9 mouse cellular contexts compared by ENCODE assay signal in the genomic region with DNA sequence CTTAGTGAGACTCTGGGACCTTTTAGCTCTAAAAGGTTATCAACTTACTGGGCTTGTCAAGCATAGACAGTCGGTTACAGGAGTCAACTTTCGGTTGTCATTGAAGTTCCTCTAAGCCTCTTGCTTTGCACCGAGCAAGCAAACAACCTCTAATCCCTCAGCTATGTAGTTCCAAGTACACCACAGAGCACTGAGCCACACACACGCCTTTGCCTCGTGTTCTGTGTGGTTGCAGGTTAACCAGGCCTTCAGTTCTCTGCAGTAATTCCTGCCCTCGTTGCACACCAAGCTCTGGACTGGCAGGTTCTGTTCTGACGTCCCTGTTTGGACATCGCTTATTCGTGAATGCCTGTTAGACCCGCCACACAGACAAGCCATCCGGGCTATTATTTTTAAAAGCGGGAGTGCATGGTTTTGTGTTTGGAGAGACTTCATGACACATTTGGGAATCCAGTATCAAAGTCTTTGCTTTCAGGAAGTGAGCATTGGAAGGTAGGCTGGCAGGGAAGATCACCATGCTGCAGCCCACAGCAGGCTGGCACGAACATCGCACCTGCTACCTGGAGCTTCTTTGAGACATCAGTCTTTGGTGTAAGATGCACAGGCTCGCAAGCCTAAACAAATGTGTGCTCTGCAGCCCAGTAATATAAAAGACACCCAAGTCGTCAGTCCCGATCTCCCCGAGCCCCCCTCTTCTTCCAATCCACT. TPM values are rescaled to one million over a fixed set of nuclear protein-coding genes. Genes with fewer than 3 reads are reported as not detected.
DNase-seq lines count a peak whose midpoint lies in the region; ATAC-seq and TF ChIP-seq lines count a peak whose summit lies in the region.
"Had no signal": no experiment of that assay in that cellular context is flagged by ENCODE, and none has a peak within 500 bp of the region (broad histone marks: within the 10 kb centered on the region; RNA-seq: fewer than 3 reads in every experiment).

No protein-coding gene starts in this region.

- H3K36me3 ChIP-seq in forebrain, embryonic 12.5 days (replicated peaks): no peaks in the 10 kb centered on the region
- no peaks in the 10 kb centered on the region for H3K36me3 ChIP-seq in forebrain, postnatal 0 days (ENCODE audit: insufficient read depth)
- H3K36me3 ChIP-seq in liver, postnatal 0 days (replicated peaks; ENCODE audit: insufficient read depth, low read length): no peaks in the 10 kb centered on the region

- peaks cover 1% of the 10 kb centered on the region; the same call in 1 of the 2 replicates for H3K9me3 ChIP-seq in forebrain, embryonic 12.5 days
- H3K9me3 ChIP-seq in forebrain, postnatal 0 days (ENCODE audit: low read length): no peaks in the 10 kb centered on the region
- peaks cover under 1% of the 10 kb centered on the region; the same call in 1 of the 2 replicates for H3K9me3 ChIP-seq in liver, postnatal 0 days (ENCODE audit: low read length)

- TF ChIP-seq EP300 in liver, postnatal 0 days (IDR thresholded peaks at IDR 0.05; ENCODE audit: low read depth): no peak

- WGBS in forebrain, embryonic 12.5 days: 70% methylated on average over 18 of the region's 18 CpGs
- WGBS in forebrain, postnatal 0 days: 63% methylated on average over 18 of the region's 18 CpGs
- 42% methylated on average over 18 of the region's 18 CpGs for WGBS in liver, postnatal 0 days (ENCODE audit: insufficient replicate concordance)
- 52% methylated on average over 18 of the region's 18 CpGs for WGBS in lung, adult 2 months

- TF ChIP-seq CTCF in forebrain, postnatal 0 days (IDR thresholded peaks at IDR 0.05; ENCODE audit: low read depth): no peak
- TF ChIP-seq CTCF in liver, postnatal 0 days (IDR thresholded peaks at IDR 0.05; ENCODE audit: low read depth): no peak
- no peak for TF ChIP-seq CTCF in lung, adult 2 months (IDR thresholded peaks at IDR 0.05; ENCODE audit: insufficient read depth, low read length)

- H3K27ac ChIP-seq in forebrain, embryonic 12.5 days: peak overlapping the region; percentile 8; the same call in 1 of the 2 replicates
- no peak overlapping the region for H3K27ac ChIP-seq in forebrain, postnatal 0 days (ENCODE audit: low read depth, low read length)
- H3K27ac ChIP-seq in liver, postnatal 0 days (ENCODE audit: low read depth): peak overlapping the region; percentile 91

- H3K27me3 ChIP-seq in forebrain, embryonic 12.5 days: no peaks in the 10 kb centered on the region
- H3K27me3 ChIP-seq in forebrain, postnatal 0 days (ENCODE audit: insufficient read depth, low read length): no peaks in the 10 kb centered on the region
- no peaks in the 10 kb centered on the region for H3K27me3 ChIP-seq in liver, postnatal 0 days (ENCODE audit: insufficient read depth, low read length)

- no peak overlapping the region for H3K4me3 ChIP-seq in forebrain, embryonic 12.5 days (replicated peaks)
- no peak overlapping the region for H3K4me3 ChIP-seq in forebrain, postnatal 0 days (ENCODE audit: low read depth, low read length)
- no peak overlapping the region for H3K4me3 ChIP-seq in liver, postnatal 0 days (ENCODE audit: low read depth, low read length)
- H3K4me3 ChIP-seq in lung, adult 2 months (replicated peaks; ENCODE audit: extremely low read depth, low read depth, low read length): no peak overlapping the region

- no peak overlapping the region for H3K9ac ChIP-seq in forebrain, embryonic 12.5 days
- H3K9ac ChIP-seq in forebrain, postnatal 0 days: no peak overlapping the region
- H3K9ac ChIP-seq in liver, postnatal 0 days (replicated peaks): no peak overlapping the region; the same call in 1 of the 2 replicates

- H3K4me1 ChIP-seq in forebrain, embryonic 12.5 days: peaks cover 12% of the 10 kb centered on the region
- H3K4me1 ChIP-seq in forebrain, postnatal 0 days (ENCODE audit: insufficient read depth): no peaks in the 10 kb centered on the region; the same call in 1 of the 2 replicates
- H3K4me1 ChIP-seq in liver, postnatal 0 days (ENCODE audit: insufficient read depth): peaks cover 18% of the 10 kb centered on the region
- H3K4me1 ChIP-seq in lung, adult 2 months (ENCODE audit: control insufficient read depth, insufficient read depth, low read length): peaks cover 13% of the 10 kb centered on the region

- no peak for DNase-seq in forebrain, postnatal 0 days
- peak; percentile 45 for DNase-seq in CD4-positive, CD25-positive, alpha-beta regulatory T cell, adult 2 months (ENCODE audit: low read depth, low spot score)
- peak; percentile 89 to 91 for DNase-seq in kidney, adult 8-10 months
- peak; percentile 62 for DNase-seq in liver, postnatal 0 days
- no peak for DNase-seq in left cerebral cortex, postnatal 10 days (ENCODE audit: extremely low spot score in 1 of 2, low spot score in 2 of 2)
- DNase-seq in layer of hippocampus, adult 8-10 months (ENCODE audit: low spot score in 2 of 2): no peak
- DNase-seq in lung, adult 2 months: no peak

- TF ChIP-seq POLR2A in lung, adult 2 months (IDR thresholded peaks at IDR 0.05; ENCODE audit: borderline replicate concordance, extremely low read depth, low read depth, low read length): no peak

- intact Hi-C loops in left cerebral cortex, postnatal 10 days (cut with DNase I): no loop called here

- no peak for ATAC-seq in forebrain, embryonic 12.5 days (ENCODE audit: low FRiP score)
- ATAC-seq in forebrain, postnatal 0 days: no peak
- peak; percentile 85 for ATAC-seq in liver, postnatal 0 days

- H3K4me2 ChIP-seq in forebrain, embryonic 12.5 days: no peak overlapping the region
- H3K4me2 ChIP-seq in forebrain, postnatal 0 days (ENCODE audit: low read depth): no peak overlapping the region
- H3K4me2 ChIP-seq in liver, postnatal 0 days (ENCODE audit: low read depth, low read length): peak overlapping the region; percentile 19; the same call in 1 of the 2 replicates

RNA-seq across cellular contexts. Expression of a gene that starts 16.3 kb away (rescaled TPM):
- 4.3 and 4.9 TPM in 2 replicates for polyA plus RNA-seq in forebrain, embryonic 12.5 days (2016; fragmentation: Nextera tagmentation; extraction: Ambion mirVana)
- total RNA-seq in forebrain, postnatal 0 days (2014; rRNA removed): not detected in 2 replicates
- 2.0 and 5.7 TPM in 2 replicates for polyA plus RNA-seq in forebrain, postnatal 0 days (2015; fragmentation: Nextera tagmentation; extraction: Ambion mirVana)
- 0.42 TPM in 1 of 2 replicates, not detected in the other for polyA plus RNA-seq in liver, postnatal 0 days (2015; fragmentation: Nextera tagmentation; extraction: Ambion mirVana)
- total RNA-seq in left cerebral cortex, postnatal 10 days (2021): 10 to 100 TPM in 1 of 2 experiments, 1 to 10 TPM in 1; 6.0 to 18.1 TPM
- 10 to 100 TPM; 20.4 to 38.3 (median 34.6) TPM for total RNA-seq in layer of hippocampus, adult 8-10 months (2022)
- not detected in 2 replicates for polyA plus RNA-seq in lung, adult 2 months (2012; rRNA removed)
- polyA plus RNA-seq: brain, embryonic 14.5 days had no signal

RNA-seq across cellular contexts. Expression of a gene that starts 49.5 kb away (rescaled TPM):
- polyA plus RNA-seq in forebrain, embryonic 12.5 days (2016; fragmentation: Nextera tagmentation; extraction: Ambion mirVana): 37.7 and 42.2 TPM in 2 replicates
- total RNA-seq in forebrain, postnatal 0 days (2014; rRNA removed): 45.0 and 47.9 TPM in 2 replicates
- polyA plus RNA-seq in forebrain, postnatal 0 days (2015; fragmentation: Nextera tagmentation; extraction: Ambion mirVana): 18.0 and 24.0 TPM in 2 replicates
- 4.3 and 4.8 TPM in 2 replicates for polyA plus RNA-seq in liver, postnatal 0 days (2015; fragmentation: Nextera tagmentation; extraction: Ambion mirVana)
- 10 to 100 TPM; 45.2 to 51.4 TPM for total RNA-seq in left cerebral cortex, postnatal 10 days (2021)
- 10 to 100 TPM; 55.4 to 73.6 (median 64.1) TPM for total RNA-seq in layer of hippocampus, adult 8-10 months (2022)
- polyA plus RNA-seq in lung, adult 2 months (2012; rRNA removed): 5.1 TPM in 2 replicates

Comparison
In these comparisons a context has a peak if more than half of its experiments do, and no peak if none do; other contexts are left out.
1. DNase-seq: peak in CD4-positive, CD25-positive, alpha-beta regulatory T cell, adult 2 months (single experiment), kidney, adult 8-10 months (2 of 2) and liver, postnatal 0 days (single experiment); none in forebrain, postnatal 0 days (single experiment), left cerebral cortex, postnatal 10 days (0 of 2), layer of hippocampus, adult 8-10 months (0 of 2) and lung, adult 2 months (single experiment).